Mouse (Mus musculus) gastrocnemius, adult 2 months (tissue): ENCODE data around the gene Defb25. TPM values are rescaled to one million over a fixed set of nuclear protein-coding genes. Genes with fewer than 3 reads are reported as not detected.
A peak's percentile ranks its signal among the peaks of the same experiment; 100 is the strongest.

Experiments used
- DNase-seq: peaks from one replicate; pipeline ENCODE4 v3.0.0; 2022
- H3K27ac ChIP-seq: fragments of 200-600 bp; 2 replicates; pipeline ENCODE4 v1.8.1; 2022; ENCODE audit warnings: mild to moderate bottlenecking
- H3K4me3 ChIP-seq: fragments of 200-600 bp; 2 replicates; pipeline ENCODE4 v1.8.1; 2022; ENCODE audit warnings: mild to moderate bottlenecking, moderate library complexity
- CTCF ChIP-seq: fragments of 200-600 bp; IDR thresholded peaks from 2 replicates; pipeline ENCODE4 v1.8.1; 2022; ENCODE audit warnings: antibody characterized with exemption, mild to moderate bottlenecking, moderate library complexity
- intact Hi-C: fragments of 180-260 bp; cut with DNase I; formaldehyde crosslinking; loops from one replicate; pipeline ENCODE4 v1.15.1; 2025
- total RNA-seq, 2 experiments: library from RNA; stranded (reverse); gene quantifications; 2 replicates each; pipeline ENCODE4 v1.2.3; 2021

Defb25 gene
- total RNA-seq, 2 experiments from 2014 or later, result not detected

DNA sequence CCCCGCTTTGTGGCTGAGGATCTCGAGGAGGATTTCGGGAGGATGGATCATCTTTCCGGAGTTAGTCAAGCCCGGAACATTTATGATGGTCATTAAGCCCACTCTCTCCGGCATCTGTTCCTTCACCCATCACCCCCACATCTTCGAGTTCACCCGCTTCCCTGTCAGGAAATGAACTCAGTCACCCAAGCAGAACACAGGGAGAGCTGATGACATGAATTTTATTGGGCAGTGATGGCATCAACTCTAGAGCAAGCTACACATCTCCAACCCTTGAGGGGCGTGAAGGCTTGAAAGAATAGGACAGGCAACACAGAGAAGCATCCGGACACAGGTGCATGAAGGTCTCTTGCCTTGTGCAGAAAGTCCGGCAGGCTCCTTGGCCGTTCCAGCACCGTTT, 702 bp downstream of the Defb25 start:
- no peak overlapping the region for H3K27ac ChIP-seq
- intact Hi-C loops, result no loop called here
- no peak for TF ChIP-seq CTCF
- DNase-seq, result no peak
- no peak overlapping the region for H3K4me3 ChIP-seq

- no peak for TF ChIP-seq CTCF
- intact Hi-C loops, result no loop called here
- Histone ChIP-seq H3K27ac (peak overlapping the region; percentile 66), H3K4me3 (no peak overlapping the region)
- DNase-seq, result peak; percentile 50
Measured at GRCm38 (mm10) chr2:152620367-152621134, 2.3 kb downstream of the Defb25 start.

DNA sequence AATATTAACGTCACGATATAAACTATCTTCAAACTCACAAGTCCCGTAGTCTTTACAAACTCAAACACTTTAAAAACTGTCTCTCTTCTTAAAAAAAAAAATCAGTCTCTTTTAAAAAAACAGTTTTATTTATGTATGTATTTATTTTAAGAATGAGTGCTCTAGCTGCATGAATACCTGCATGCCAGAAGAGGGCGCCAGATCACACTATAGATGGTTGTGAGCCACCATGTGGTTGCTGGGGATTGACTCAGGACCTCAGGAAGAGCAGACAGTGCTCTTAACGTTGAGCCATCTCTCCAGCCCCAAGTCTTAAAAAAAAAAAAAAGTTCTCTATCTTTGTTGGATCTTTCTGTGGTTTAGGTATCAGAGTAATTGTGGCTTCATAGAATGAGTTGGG, 5.5 kb downstream of the Defb25 start:
- peak; percentile 48 for TF ChIP-seq CTCF
- no peak for DNase-seq
- Histone ChIP-seq H3K4me3 (no peak overlapping the region), H3K27ac (no peak overlapping the region)
- intact Hi-C loops, result no loop called here

GRCm38 (mm10) chr2:152616470-152616869, 6.4 kb downstream of the Defb25 start:
- no peak for TF ChIP-seq CTCF
- Histone ChIP-seq H3K27ac (no peak overlapping the region), H3K4me3 (no peak overlapping the region)
- intact Hi-C loops, result no loop called here
- DNase-seq, result no peak

GRCm38 (mm10) chr2:152615563-152615962, 7.3 kb downstream of the Defb25 start:
- Histone ChIP-seq H3K27ac (no peak overlapping the region), H3K4me3 (no peak overlapping the region)
- TF ChIP-seq CTCF, result peak; percentile 99; the same call in 1 of the 2 replicates
- no peak for DNase-seq
- intact Hi-C loops, result loop anchor here (1.0 kb wide), 1 partner anchor 42 kb away; no protein-coding TSS in a partner anchor

DNA sequence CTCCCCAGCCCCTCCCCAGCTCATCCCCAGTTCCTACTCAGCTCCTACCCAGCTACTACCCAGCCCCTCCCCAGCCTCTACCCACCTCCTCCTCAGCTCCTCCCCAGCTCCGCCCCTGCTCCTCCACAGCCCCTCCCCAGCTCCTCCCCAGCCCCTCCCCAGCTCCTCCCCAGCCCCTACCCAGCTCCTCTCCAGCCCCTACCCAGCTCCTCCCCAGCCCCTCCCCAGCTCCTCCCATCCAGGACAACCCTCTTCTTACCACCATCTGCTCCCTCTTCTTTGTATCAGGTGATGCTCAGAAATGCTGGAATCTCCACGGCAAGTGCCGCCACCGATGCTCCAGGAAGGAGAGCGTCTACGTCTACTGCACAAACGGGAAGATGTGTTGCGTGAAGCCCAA, 10.7 kb downstream of the Defb25 start:
- no peak overlapping the region for H3K27ac ChIP-seq
- DNase-seq, result no peak
- intact Hi-C loops, result no loop called here
- TF ChIP-seq CTCF, result no peak
- no peak overlapping the region for H3K4me3 ChIP-seq

DNA sequence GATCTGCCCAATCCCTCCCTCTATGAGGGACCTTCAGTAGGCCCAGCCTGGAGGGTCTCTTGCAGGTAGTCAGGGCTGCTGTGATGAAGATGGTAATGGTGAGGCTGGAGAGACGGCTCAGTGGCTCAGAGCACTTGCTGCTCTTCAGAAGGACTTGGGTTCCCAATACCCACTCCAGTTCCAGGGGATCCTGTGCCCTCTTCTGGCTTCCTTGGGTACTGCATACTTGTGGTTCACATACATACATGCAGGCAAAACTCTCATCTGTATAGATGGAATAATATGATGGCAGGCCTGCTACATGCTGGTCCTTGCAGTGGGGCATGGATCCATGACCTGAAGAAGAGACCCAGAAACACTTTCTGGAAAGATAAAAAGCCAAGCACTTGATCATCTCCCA, 14.1 kb downstream of the Defb25 start:
- intact Hi-C loops, result no loop called here
- Histone ChIP-seq H3K4me3 (no peak overlapping the region), H3K27ac (no peak overlapping the region)
- no peak for TF ChIP-seq CTCF
- DNase-seq, result no peak

- intact Hi-C loops, result no loop called here
- Histone ChIP-seq H3K4me3 (no peak overlapping the region), H3K27ac (no peak overlapping the region)
- DNase-seq, result no peak
- TF ChIP-seq CTCF, result no peak
Measured at GRCm38 (mm10) chr2:152607746-152608145, 15.1 kb downstream of the Defb25 start.

- H3K4me3 ChIP-seq, result no peak within 1 kb of the TSS
- peak; percentile 54 for TF ChIP-seq CTCF
- no peak within 1 kb of the TSS for H3K27ac ChIP-seq
- peak; percentile 45 for DNase-seq
- intact Hi-C loops, result no loop called here
Measured at GRCm38 (mm10) chr2:152604057-152604456, 18.8 kb downstream of the Defb25 start, which contains the start of gene Defb36. Gene Defb36 (plus strand): TSS chr2:152604327.

- DNase-seq, result no peak
- no peak overlapping the region for H3K27ac ChIP-seq
- no peak overlapping the region for H3K4me3 ChIP-seq
- intact Hi-C loops, result no loop called here
- TF ChIP-seq CTCF, result peak; percentile 29; the same call in 1 of the 2 replicates
Measured at GRCm38 (mm10) chr2:152601275-152601960, 21.4 kb downstream of the Defb25 start.

- TF ChIP-seq CTCF, result no peak
- no peak for DNase-seq
- intact Hi-C loops, result no loop called here
- H3K27ac ChIP-seq, result no peak overlapping the region
- no peak overlapping the region for H3K4me3 ChIP-seq
Measured at GRCm38 (mm10) chr2:152600076-152600475, 22.8 kb downstream of the Defb25 start.

DNA sequence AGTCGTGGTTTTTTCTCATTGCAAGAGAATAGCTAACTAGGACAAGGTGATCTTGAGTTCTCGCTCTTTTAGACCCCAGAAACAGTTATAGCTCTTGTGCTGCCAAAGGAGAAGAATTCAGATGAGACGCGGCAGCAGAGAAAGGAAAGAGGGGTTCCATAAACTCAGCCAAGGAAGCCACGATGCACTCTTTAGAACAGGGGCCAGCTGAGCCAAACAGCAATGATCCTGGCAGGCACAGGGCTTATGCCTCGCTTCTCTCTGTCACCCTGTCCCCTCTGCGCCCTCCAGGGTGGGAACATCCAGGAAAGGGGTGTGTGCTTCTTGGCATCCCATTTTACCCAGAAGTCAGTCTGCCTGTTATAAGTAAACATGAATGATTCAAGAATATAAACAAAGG, 23.6 kb downstream of the Defb25 start, which contains the start of gene Defb45:
Gene Defb45, minus strand, starts transcription at position 101 of the 400 bp plus-strand sequence.
- intact Hi-C loops, result no loop called here
- TF ChIP-seq CTCF, result no peak
- H3K27ac ChIP-seq, result no peak within 1 kb of the TSS
- H3K4me3 ChIP-seq, result no peak within 1 kb of the TSS
- DNase-seq, result no peak

DNA sequence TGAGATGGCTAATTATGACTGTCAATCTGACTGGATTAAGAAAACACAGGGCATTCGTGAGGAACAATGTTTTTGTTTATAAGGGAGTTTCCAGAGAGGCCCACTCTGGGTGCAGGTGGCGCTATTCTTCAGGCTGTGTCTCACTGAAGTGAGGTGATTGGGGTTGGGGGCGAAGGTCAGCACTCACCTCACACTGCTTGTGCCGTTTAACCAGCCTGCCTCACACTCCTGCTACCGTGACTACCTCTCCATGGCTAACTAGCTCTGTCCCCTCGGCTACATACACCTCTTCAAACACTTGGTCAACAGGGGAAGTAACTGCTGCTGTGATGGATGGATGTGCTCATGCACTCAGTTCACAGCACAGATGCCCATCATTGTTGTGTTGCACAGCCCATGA, 33.8 kb downstream of the Defb25 start:
- H3K27ac ChIP-seq, result no peak overlapping the region
- no peak overlapping the region for H3K4me3 ChIP-seq
- TF ChIP-seq CTCF, result no peak
- DNase-seq, result no peak
- intact Hi-C loops, result no loop called here
